Mouse (Mus musculus) thymus, adult 2 months (tissue): ENCODE data around the gene Hoxc12. TPM values are rescaled to one million over a fixed set of nuclear protein-coding genes. Genes with fewer than 3 reads are reported as not detected.

ENCODE experiments used
- DNase-seq: peaks from one replicate; pipeline ENCODE4 v3.0.0; 2021
- H3K27ac ChIP-seq: fragments of 200-500 bp; 2 replicates; pipeline ENCODE4 v1.5.1; 2012; ENCODE audit warnings: low read length, control low read depth; ENCODE audit not compliant: control insufficient read depth, insufficient read depth
- H3K27me3 ChIP-seq: fragments of 200-500 bp; 2 replicates; pipeline ENCODE4 v1.6.1; 2012; ENCODE audit warnings: mild to moderate bottlenecking, low read length, moderate library complexity, mixed read lengths; ENCODE audit not compliant: control insufficient read depth, insufficient read depth
- H3K36me3 ChIP-seq: fragments of 200-500 bp; 2 replicates; pipeline ENCODE4 v1.6.1; 2012; ENCODE audit warnings: mild to moderate bottlenecking, low read length, moderate library complexity; ENCODE audit not compliant: control insufficient read depth, insufficient read depth
- H3K4me1 ChIP-seq: fragments of 200-500 bp; replicated peaks from 2 replicates; pipeline ENCODE4 v1.6.1; 2012; ENCODE audit warnings: low read length; ENCODE audit not compliant: control insufficient read depth, insufficient read depth
- H3K4me3 ChIP-seq: fragments of 200-500 bp; 2 replicates; pipeline ENCODE4 v1.5.1; 2012; ENCODE audit warnings: mild to moderate bottlenecking, low read length, control low read depth, moderate library complexity; ENCODE audit not compliant: control insufficient read depth, insufficient read depth
- CTCF ChIP-seq: fragments of 200-500 bp; IDR thresholded peaks from 2 replicates; pipeline ENCODE4 v1.5.1; 2012; ENCODE audit warnings: mild to moderate bottlenecking, control low read depth, low read length, moderate library complexity, borderline replicate concordance; ENCODE audit not compliant: control insufficient read depth, poor library complexity, insufficient read depth; ENCODE audit errors: extremely low read depth
- POLR2A ChIP-seq: fragments of 200-500 bp; IDR thresholded peaks from 2 replicates; pipeline ENCODE4 v1.6.1; 2012; ENCODE audit warnings: mild to moderate bottlenecking, low read length, control low read depth, moderate library complexity; ENCODE audit not compliant: control insufficient read depth, poor library complexity, insufficient read depth; ENCODE audit errors: extremely low read depth
- WGBS: fragments of 180-500 bp; shearing (Covaris S2); methylation state at CpG from one replicate; pipeline ENCODE4 v1.1.7; 2018; 5-methylcytosine and 5-hydroxymethylcytosine counted together
- polyA plus RNA-seq: library from polyadenylated mRNA; depleted of rRNA; stranded (reverse); fragments of >200 nt; gene quantifications from 2 replicates; pipeline ENCODE4 v1.2.3, GENCODE M21; 2012; rRNA removed

Gene Hoxc12
- polyA plus RNA-seq = 0.17 TPM in 1 of 2 replicates, not detected in the other

- Histone ChIP-seq H3K4me1 (no peaks in the 10 kb centered on the region), H3K27me3 (peaks cover 39% of the 10 kb centered on the region), H3K4me3 (no peak within 1 kb of the TSS), H3K27ac (no peak within 1 kb of the TSS), H3K36me3 (no peaks in the 10 kb centered on the region)
- TF ChIP-seq CTCF = no peak
- no peak for TF ChIP-seq POLR2A
- no peak for DNase-seq
- 9% methylated on average over 31 of the region's 31 CpGs for WGBS
Observed at GRCm38 (mm10) chr15:102936279-102936972, at the start of gene Hoxc12. TSS of gene Hoxc12 (plus strand) at chr15:102936757.

DNA sequence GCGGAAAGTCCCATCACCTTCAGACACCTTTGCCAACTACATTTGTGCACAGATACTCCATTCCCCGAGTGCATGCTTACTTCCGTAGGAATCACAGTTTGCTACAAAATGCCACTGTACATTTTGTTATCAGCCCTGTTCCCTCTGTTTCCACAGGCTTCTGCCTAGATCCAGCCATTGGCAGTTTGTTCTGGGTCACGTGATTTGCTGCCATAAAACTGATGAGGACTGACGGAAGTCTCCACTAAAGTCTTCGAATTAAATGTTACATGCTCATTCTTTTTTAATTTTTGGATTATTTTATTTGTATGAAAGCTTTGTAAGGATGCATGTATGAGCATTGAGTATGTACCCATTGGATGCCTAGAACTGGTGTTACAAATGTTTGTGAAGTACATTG lies 41.4 kb upstream of the Hoxc12 start:
- H3K4me1 ChIP-seq = no peaks in the 10 kb centered on the region

GRCm38 (mm10) chr15:102904946-102905345 lies 31.6 kb upstream of the Hoxc12 start:
- DNase-seq = no peak
- TF ChIP-seq POLR2A = no peak
- TF ChIP-seq CTCF = no peak
- Histone ChIP-seq H3K27ac (no peak overlapping the region), H3K4me1 (no peaks in the 10 kb centered on the region), H3K36me3 (no peaks in the 10 kb centered on the region), H3K4me3 (no peak overlapping the region), H3K27me3 (peaks cover 10% of the 10 kb centered on the region)
- 81% methylated on average over 1 of the region's 1 CpGs for WGBS

More for the DNA sequence above, 41.4 kb upstream of the Hoxc12 start:
- Histone ChIP-seq H3K27me3 (no peaks in the 10 kb centered on the region), H3K4me3 (no peak overlapping the region), H3K27ac (no peak overlapping the region), H3K36me3 (no peaks in the 10 kb centered on the region)
- DNase-seq = no peak
- no peak for TF ChIP-seq POLR2A
- TF ChIP-seq CTCF = no peak
- 86% methylated on average over 6 of the region's 6 CpGs for WGBS

DNA sequence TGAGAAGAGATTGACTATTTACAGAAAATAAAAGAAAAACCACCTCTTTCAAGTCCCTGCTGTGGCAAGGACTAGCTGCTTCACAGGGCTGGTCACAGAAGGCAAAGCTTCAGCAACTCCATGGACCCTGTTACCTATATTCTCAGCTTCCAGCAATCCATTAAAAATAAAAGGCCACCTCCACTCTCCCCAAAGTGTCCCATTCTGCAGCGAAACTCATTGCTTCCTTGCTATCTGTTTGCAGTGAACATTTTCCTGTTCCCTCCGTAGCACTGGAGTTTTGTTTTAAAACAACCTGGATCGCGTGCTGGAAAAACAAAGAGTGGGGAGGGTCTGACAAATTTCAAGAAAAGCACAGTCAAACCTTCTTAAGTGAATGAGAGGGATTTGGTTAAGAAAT lies 27.0 kb upstream of the Hoxc12 start:
- WGBS = 5% methylated on average over 4 of the region's 4 CpGs
- H3K4me3 ChIP-seq = no peak overlapping the region

DNA sequence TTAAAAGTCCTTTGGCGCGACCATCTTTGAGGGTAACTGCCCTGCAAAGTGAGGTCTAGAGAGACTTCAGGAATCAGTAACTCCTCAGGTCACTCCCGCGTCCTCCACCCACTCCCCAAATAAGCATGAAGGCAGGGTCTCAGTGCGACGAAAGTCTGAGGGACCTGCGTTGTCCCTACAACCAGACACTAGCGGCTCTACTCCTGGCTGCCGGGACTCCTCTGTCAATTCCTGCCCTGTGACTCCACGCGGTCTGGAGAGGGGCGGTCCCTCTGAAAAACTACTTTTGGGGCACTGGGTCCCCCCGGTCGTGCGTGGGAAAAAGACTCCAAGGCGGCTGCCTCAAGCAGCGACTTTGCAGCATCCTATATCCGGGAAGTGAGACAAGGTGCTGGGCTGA lies 26.5 kb upstream of the Hoxc12 start:
- H3K27ac ChIP-seq = no peak overlapping the region
- H3K36me3 ChIP-seq = no peaks in the 10 kb centered on the region
- peaks cover 11% of the 10 kb centered on the region for H3K27me3 ChIP-seq
- WGBS = 2% methylated on average over 18 of the region's 18 CpGs
- H3K4me1 ChIP-seq = no peaks in the 10 kb centered on the region
- DNase-seq = no peak
- TF ChIP-seq CTCF (no peak), POLR2A (no peak)
- H3K4me3 ChIP-seq = no peak overlapping the region

More for the DNA sequence above, 27.0 kb upstream of the Hoxc12 start:
- TF ChIP-seq POLR2A (no peak), CTCF (no peak)
- peaks cover 11% of the 10 kb centered on the region for H3K27me3 ChIP-seq
- no peak overlapping the region for H3K27ac ChIP-seq
- H3K36me3 ChIP-seq = no peaks in the 10 kb centered on the region
- no peaks in the 10 kb centered on the region for H3K4me1 ChIP-seq
- no peak for DNase-seq

DNA sequence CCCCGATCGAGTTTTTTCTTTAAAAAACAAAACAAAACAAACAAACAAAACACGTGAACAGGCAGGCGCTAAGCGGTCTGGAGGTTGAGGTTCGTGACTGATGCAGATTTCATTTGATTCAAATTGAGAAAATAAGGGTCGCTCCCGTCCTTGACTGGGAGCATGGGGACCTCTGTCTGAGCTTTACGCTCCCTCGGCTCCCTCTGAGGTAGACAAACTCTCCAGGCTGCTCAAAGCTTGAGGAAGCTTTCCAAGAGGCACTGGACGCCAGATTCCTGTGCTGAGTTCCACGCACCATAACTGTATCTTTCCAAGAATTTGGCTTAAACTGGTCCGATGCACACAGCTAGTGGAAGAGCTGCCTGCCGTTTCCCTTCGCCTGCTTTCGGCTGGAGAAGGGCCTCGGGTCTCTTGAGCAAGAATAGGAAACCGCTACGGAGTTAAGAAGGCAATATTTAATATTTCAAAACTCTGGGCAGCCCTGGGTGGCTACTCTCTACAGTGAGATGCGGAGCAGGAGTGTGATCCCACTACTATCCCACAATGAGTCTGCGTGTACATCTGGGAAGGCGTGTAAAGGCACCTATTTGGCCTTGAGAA lies 26.0 kb upstream of the Hoxc12 start:
- TF ChIP-seq CTCF (no peak), POLR2A (no peak)
- peaks cover 11% of the 10 kb centered on the region for H3K27me3 ChIP-seq
- WGBS = 9% methylated on average over 22 of the region's 22 CpGs
- no peak for DNase-seq
- no peaks in the 10 kb centered on the region for H3K4me1 ChIP-seq
- H3K36me3 ChIP-seq = no peaks in the 10 kb centered on the region
- no peak overlapping the region for H3K27ac ChIP-seq
- no peak overlapping the region for H3K4me3 ChIP-seq

DNA sequence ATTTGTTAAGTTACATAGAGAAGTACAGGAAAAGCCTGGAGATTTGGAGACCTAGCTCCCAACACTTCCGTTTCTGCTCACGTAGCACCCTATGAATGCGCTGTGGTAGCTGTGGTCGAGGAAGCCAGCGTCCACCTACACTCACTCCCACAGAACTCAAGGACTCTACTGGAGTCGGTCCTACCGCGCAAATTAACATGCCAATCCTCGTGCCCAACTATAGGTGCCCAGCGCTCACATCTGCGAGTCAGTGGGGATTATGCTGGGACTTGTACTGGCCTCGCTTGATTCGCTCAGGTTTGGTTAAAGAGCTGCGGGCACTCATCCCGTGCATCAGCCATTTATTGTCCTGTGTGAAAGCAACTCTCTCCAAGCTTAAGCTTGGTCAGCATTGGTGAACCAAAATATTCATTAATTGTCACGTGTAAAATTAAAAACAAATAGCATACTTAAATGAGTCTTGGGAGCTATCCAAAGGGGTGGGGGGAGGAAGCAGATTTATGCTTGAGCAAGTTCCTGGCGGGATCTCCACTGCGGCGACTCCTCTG lies 23.4 kb upstream of the Hoxc12 start:
- H3K4me1 ChIP-seq = no peaks in the 10 kb centered on the region
- H3K27me3 ChIP-seq = peaks cover 16% of the 10 kb centered on the region
- H3K4me3 ChIP-seq = no peak overlapping the region
- TF ChIP-seq CTCF (no peak), POLR2A (no peak)
- H3K36me3 ChIP-seq = no peaks in the 10 kb centered on the region
- 6% methylated on average over 19 of the region's 19 CpGs for whole genome bisulfite sequencing
- no peak overlapping the region for H3K27ac ChIP-seq
- DNase-seq = no peak
